Mouse (Mus musculus) embryo, embryonic 11.5 days (tissue): ENCODE results near the gene Wdr20.

ENCODE experiments used
- DNase-seq: peaks from one replicate; pipeline ENCODE4 v3.0.0-alpha.2; 2012; ENCODE audit warnings: low read depth, low spot score

Gene Wdr20

DNA sequence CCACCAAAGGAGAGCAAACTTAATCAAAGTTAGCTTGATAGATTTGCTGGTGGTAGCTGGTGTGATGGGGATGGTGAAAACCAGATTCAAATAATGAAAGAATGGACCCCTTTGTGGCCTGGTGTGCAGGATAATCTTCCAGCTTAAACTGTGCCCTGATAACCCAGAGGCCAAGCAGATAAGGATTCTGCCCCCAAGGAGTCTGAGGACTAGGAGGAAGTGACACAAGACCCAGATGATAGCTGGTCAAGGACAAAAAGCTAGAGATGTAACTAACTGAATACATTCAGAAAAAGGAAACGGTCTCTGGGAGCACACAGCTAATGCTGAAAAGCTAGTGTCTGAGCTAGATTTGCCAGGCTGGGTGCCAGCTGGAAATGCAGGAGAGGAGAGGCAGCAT lies 114.2 kb downstream of the Wdr20 start:
- no peak for DNase-seq
